Mouse (Mus musculus): Measurements from ENCODE around the gene Irgm2. TPM values are rescaled to one million over a fixed set of nuclear protein-coding genes. Genes with fewer than 3 reads are reported as not detected.

The Irgm2 gene
- polyA plus RNA-seq, 1 experiment from 2014 or later = 0.75 TPM

- Histone ChIP-seq H3K36me3 (ENCODE audit: control insufficient read depth, insufficient read depth) (no peaks in the 10 kb centered on the region), H3K9ac (replicated peaks; ENCODE audit: low read depth, low read length) (no peak overlapping the region), H3K27me3 (replicated peaks; ENCODE audit: control insufficient read depth, insufficient read depth, low read length) (no peaks in the 10 kb centered on the region), H3K9me3 (ENCODE audit: control insufficient read depth, low read length) (no peaks in the 10 kb centered on the region), H3K4me3 (replicated peaks; ENCODE audit: low read length) (no peak overlapping the region), H3K4me1 (replicated peaks; ENCODE audit: control insufficient read depth, insufficient read depth, low read length) (no peaks in the 10 kb centered on the region), H3K4me2 (ENCODE audit: low read length) (no peak overlapping the region), H3K27ac (ENCODE audit: low read length) (no peak overlapping the region)
- WGBS = 75% methylated on average over 2 of the region's 2 CpGs
- ATAC-seq = no peak
These were observed 64.1 kb downstream of the Irgm2 start for GRCm38 (mm10) chr11:58263516-58263915.

- H3K9ac ChIP-seq (replicated peaks; ENCODE audit: low read depth, low read length) = no peak overlapping the region
- no peak overlapping the region for H3K4me3 ChIP-seq (replicated peaks; ENCODE audit: low read length)
- no peaks in the 10 kb centered on the region for H3K4me1 ChIP-seq (replicated peaks; ENCODE audit: control insufficient read depth, insufficient read depth, low read length)
- 86% methylated on average over 9 of the region's 9 CpGs for WGBS
- no peaks in the 10 kb centered on the region for H3K27me3 ChIP-seq (replicated peaks; ENCODE audit: control insufficient read depth, insufficient read depth, low read length)
- no peaks in the 10 kb centered on the region for H3K9me3 ChIP-seq (ENCODE audit: control insufficient read depth, low read length)
- no peak for ATAC-seq
- H3K27ac ChIP-seq (ENCODE audit: low read length) = no peak overlapping the region
- H3K4me2 ChIP-seq (ENCODE audit: low read length) = no peak overlapping the region
- H3K36me3 ChIP-seq (ENCODE audit: control insufficient read depth, insufficient read depth) = no peaks in the 10 kb centered on the region
These were observed 65.1 kb downstream of the Irgm2 start for GRCm38 (mm10) chr11:58264546-58264945.

DNA sequence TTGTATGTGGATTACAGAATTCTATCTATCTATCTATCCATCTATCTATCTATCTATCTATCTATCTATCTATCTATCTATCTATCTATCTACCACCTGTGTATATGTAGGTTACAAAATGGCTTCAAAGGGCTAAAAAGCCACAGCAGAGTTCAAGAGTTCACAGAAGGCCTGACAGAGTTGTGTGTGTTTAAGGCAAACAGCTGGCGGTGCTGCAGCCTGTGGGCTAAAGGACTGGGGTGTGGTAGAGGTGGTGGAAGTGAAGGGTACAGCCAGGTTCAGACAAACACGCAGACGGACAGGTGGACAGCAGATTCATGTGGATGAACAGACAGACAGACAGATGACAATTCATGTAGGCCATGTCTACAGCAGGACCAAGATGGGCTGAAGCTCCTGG is 68.9 kb downstream of the Irgm2 start:
- no peak overlapping the region for H3K4me3 ChIP-seq (replicated peaks; ENCODE audit: low read length)
- ATAC-seq = no peak
- WGBS = 92% methylated on average over 3 of the region's 3 CpGs
- H3K27ac ChIP-seq (ENCODE audit: low read length) = no peak overlapping the region
- H3K36me3 ChIP-seq (ENCODE audit: control insufficient read depth, insufficient read depth) = no peaks in the 10 kb centered on the region
- no peaks in the 10 kb centered on the region for H3K9me3 ChIP-seq (ENCODE audit: control insufficient read depth, low read length)
- no peak overlapping the region for H3K9ac ChIP-seq (replicated peaks; ENCODE audit: low read depth, low read length)
- no peaks in the 10 kb centered on the region for H3K4me1 ChIP-seq (replicated peaks; ENCODE audit: control insufficient read depth, insufficient read depth, low read length)
- H3K4me2 ChIP-seq (ENCODE audit: low read length) = no peak overlapping the region
- H3K27me3 ChIP-seq (replicated peaks; ENCODE audit: control insufficient read depth, insufficient read depth, low read length) = no peaks in the 10 kb centered on the region

Other genes with a start within 250 kb of the Irgm2 start
- gene Larp1, start 190.6 kb upstream of the Irgm2 start, polyA plus RNA-seq (2015; fragmentation: Nextera tagmentation; extraction: Ambion mirVana) = 17.5 and 18.5 TPM in 2 replicates
- gene Gm12248, start 106.5 kb upstream of the Irgm2 start, polyA plus RNA-seq (2015; fragmentation: Nextera tagmentation; extraction: Ambion mirVana) = not detected in 2 replicates
- gene Cnot8, start 95.5 kb upstream of the Irgm2 start, polyA plus RNA-seq (2015; fragmentation: Nextera tagmentation; extraction: Ambion mirVana) = 141 and 159 TPM in 2 replicates
- gene Gemin5, start 31.1 kb upstream of the Irgm2 start, polyA plus RNA-seq (2015; fragmentation: Nextera tagmentation; extraction: Ambion mirVana) = 12.8 and 14.9 TPM in 2 replicates
- 102 and 103 TPM in 2 replicates for gene Mrpl22, start 28.0 kb upstream of the Irgm2 start, polyA plus RNA-seq (2015; fragmentation: Nextera tagmentation; extraction: Ambion mirVana)
- gene Igtp, start 62 bp upstream of the Irgm2 start, polyA plus RNA-seq (2015; fragmentation: Nextera tagmentation; extraction: Ambion mirVana) = 1.3 and 1.5 TPM in 2 replicates
- not detected in 2 replicates for gene 4930438A08Rik, start 75.2 kb downstream of the Irgm2 start, polyA plus RNA-seq (2015; fragmentation: Nextera tagmentation; extraction: Ambion mirVana)
- gene Zfp692, start 107.5 kb downstream of the Irgm2 start, polyA plus RNA-seq (2015; fragmentation: Nextera tagmentation; extraction: Ambion mirVana) = 30.8 and 42.9 TPM in 2 replicates
- 39.8 and 43.1 TPM in 2 replicates for gene Zfp672, start 130.7 kb downstream of the Irgm2 start, polyA plus RNA-seq (2015; fragmentation: Nextera tagmentation; extraction: Ambion mirVana)
- 56.6 and 56.9 TPM in 2 replicates for gene Sh3bp5l, start 131.1 kb downstream of the Irgm2 start, polyA plus RNA-seq (2015; fragmentation: Nextera tagmentation; extraction: Ambion mirVana)
- gene Lypd8, start 179.4 kb downstream of the Irgm2 start, polyA plus RNA-seq (2015; fragmentation: Nextera tagmentation; extraction: Ambion mirVana) = not detected in 2 replicates
- gene 1810065E05Rik, start 221.5 kb downstream of the Irgm2 start, polyA plus RNA-seq (2015; fragmentation: Nextera tagmentation; extraction: Ambion mirVana) = not detected in 2 replicates
- not detected in 2 replicates for gene Gm12253, start 232.9 kb downstream of the Irgm2 start, polyA plus RNA-seq (2015; fragmentation: Nextera tagmentation; extraction: Ambion mirVana)